ENCODE assay signal across 8 mouse cellular contexts in genomic region chr1:82283901-82284301, GRCm38 (mm10). TPM values are rescaled to one million over a fixed set of nuclear protein-coding genes. Genes with fewer than 3 reads are reported as not detected.
DNase-seq lines count a peak whose midpoint lies in the region; ATAC-seq and TF ChIP-seq lines count a peak whose summit lies in the region.

No protein-coding gene starts in this region.

- H3K4me1 ChIP-seq in embryonic facial prominence, embryonic 13.5 days: peaks cover 46% of the 10 kb centered on the region
- H3K4me1 ChIP-seq in hindbrain, embryonic 14.5 days (replicated peaks; ENCODE audit: control insufficient read depth, insufficient read depth, low read length): peaks cover 53% of the 10 kb centered on the region
- peaks cover 3 to 11% of the 10 kb centered on the region in 2 experiments; a peak in 3 of 4 replicates for H3K4me1 ChIP-seq in liver, embryonic 14.5 days (replicated peaks; ENCODE audit: control insufficient read depth in 2 of 2, insufficient read depth in 2 of 2, low read length in 1 of 2)

- peak overlapping the region; percentile 79 for H3K9ac ChIP-seq in embryonic facial prominence, embryonic 13.5 days
- peak overlapping the region; percentile 64 for H3K9ac ChIP-seq in hindbrain, embryonic 14.5 days
- peak overlapping the region; percentile 74 for H3K9ac ChIP-seq in liver, embryonic 14.5 days (replicated peaks)

- TF ChIP-seq EP300 in liver, embryonic 14.5 days (IDR thresholded peaks at IDR 0.05; ENCODE audit: low read depth): no peak

- H3K4me2 ChIP-seq in embryonic facial prominence, embryonic 13.5 days: peak overlapping the region; percentile 82
- H3K4me2 ChIP-seq in hindbrain, embryonic 14.5 days (replicated peaks): peak overlapping the region; percentile 90
- peak overlapping the region; percentile 82 for H3K4me2 ChIP-seq in liver, embryonic 14.5 days (ENCODE audit: low read depth)

- peak overlapping the region; percentile 96 for H3K27ac ChIP-seq in embryonic facial prominence, embryonic 13.5 days
- peak overlapping the region; percentile 95 for H3K27ac ChIP-seq in hindbrain, embryonic 14.5 days
- peak overlapping the region; percentile 21; the same call in 1 of the 2 replicates for H3K27ac ChIP-seq in liver, embryonic 14.5 days

- WGBS in embryonic facial prominence, embryonic 13.5 days: 16% methylated on average over 1 of the region's 1 CpGs
- 0% methylated on average over 1 of the region's 1 CpGs for WGBS in hindbrain, embryonic 14.5 days
- 70% methylated on average over 1 of the region's 1 CpGs for WGBS in liver, embryonic 14.5 days (ENCODE audit: insufficient replicate concordance)

- no peak for DNase-seq in cerebellum, adult 8-10 months
- peak; percentile 70 for DNase-seq in 3T3-L1 (ENCODE audit: low read depth, low spot score)
- no peak for DNase-seq in hindbrain, embryonic 14.5 days (ENCODE audit: low spot score)
- DNase-seq in liver, embryonic 14.5 days (ENCODE audit: low read depth in 3 of 3, low spot score in 3 of 3): no peak
- DNase-seq in retina, postnatal 1 day: peak; percentile 64
- DNase-seq in gastrocnemius, postnatal 25 days: no peak

- H3K36me3 ChIP-seq in embryonic facial prominence, embryonic 13.5 days: peaks cover 27% of the 10 kb centered on the region
- 0 out of 2 replicates have a peak, but pooled peaks cover 4% of the 10 kb centered on the region for H3K36me3 ChIP-seq in hindbrain, embryonic 14.5 days (replicated peaks; ENCODE audit: control insufficient read depth, insufficient read depth)
- no peaks in the 10 kb centered on the region for H3K36me3 ChIP-seq in liver, embryonic 14.5 days (replicated peaks; ENCODE audit: control insufficient read depth, insufficient read depth, low read depth)

- peak overlapping the region; percentile 71 for H3K4me3 ChIP-seq in embryonic facial prominence, embryonic 13.5 days
- peak overlapping the region; percentile 68 for H3K4me3 ChIP-seq in hindbrain, embryonic 14.5 days (replicated peaks; ENCODE audit: low read length)
- H3K4me3 ChIP-seq in liver, embryonic 14.5 days (ENCODE audit: insufficient read depth in 1 of 2, low read depth in 2 of 2, low read length in 2 of 2): peak overlapping the region; percentile 8 to 61; a peak in 3 of 4 replicates

- no peak for TF ChIP-seq CTCF in liver, embryonic 14.5 days (IDR thresholded peaks at IDR 0.05; ENCODE audit: low read depth)

- 0 out of 2 replicates have a peak, but pooled peaks have one; percentile 17 for ATAC-seq in cerebellum, adult (ENCODE audit: insufficient number of reproducible peaks, low FRiP score, low TSS enrichment)
- ATAC-seq in embryonic facial prominence, embryonic 13.5 days (ENCODE audit: insufficient number of reproducible peaks, insufficient read depth, low FRiP score, low TSS enrichment, low read depth): no peak
- ATAC-seq in hindbrain, embryonic 14.5 days (ENCODE audit: low FRiP score): no peak
- no peak for ATAC-seq in liver, embryonic 14.5 days (ENCODE audit: insufficient read depth)

- H3K27me3 ChIP-seq in embryonic facial prominence, embryonic 13.5 days: no peaks in the 10 kb centered on the region
- no peaks in the 10 kb centered on the region for H3K27me3 ChIP-seq in hindbrain, embryonic 14.5 days (ENCODE audit: control insufficient read depth, insufficient read depth, low read length)
- peaks cover 5% of the 10 kb centered on the region for H3K27me3 ChIP-seq in liver, embryonic 14.5 days (ENCODE audit: control insufficient read depth, insufficient read depth, low read length)

- no peaks in the 10 kb centered on the region for H3K9me3 ChIP-seq in embryonic facial prominence, embryonic 13.5 days
- no peaks in the 10 kb centered on the region for H3K9me3 ChIP-seq in hindbrain, embryonic 14.5 days (ENCODE audit: control insufficient read depth, low read length)
- H3K9me3 ChIP-seq in liver, embryonic 14.5 days (ENCODE audit: control insufficient read depth, low read length): no peaks in the 10 kb centered on the region

RNA-seq across cellular contexts. Expression of gene Irs1, which starts 7.3 kb away (rescaled TPM):
- 9.2 and 9.5 TPM in 2 replicates for polyA plus RNA-seq in embryonic facial prominence, embryonic 13.5 days (2015; fragmentation: Nextera tagmentation; extraction: Ambion mirVana)
- 10.2 and 11.2 TPM in 2 replicates for polyA plus RNA-seq in hindbrain, embryonic 14.5 days (2014; fragmentation: Nextera tagmentation; extraction: Ambion mirVana)
- 0.93 and 0.94 TPM in 2 replicates for polyA plus RNA-seq in liver, embryonic 14.5 days (2012; rRNA removed)
- 0.61 and 0.66 TPM in 2 replicates for polyA plus RNA-seq in liver, embryonic 14.5 days (2014; fragmentation: Nextera tagmentation; extraction: Ambion mirVana)
- 10 to 100 TPM; 55.0 to 69.2 TPM for total RNA-seq in gastrocnemius, postnatal 25 days (2021)

RNA-seq across cellular contexts. Expression of gene Rhbdd1, which starts 32.4 kb away (rescaled TPM):
- 6.3 and 7.6 TPM in 2 replicates for polyA plus RNA-seq in embryonic facial prominence, embryonic 13.5 days (2015; fragmentation: Nextera tagmentation; extraction: Ambion mirVana)
- 2.6 and 3.1 TPM in 2 replicates for polyA plus RNA-seq in hindbrain, embryonic 14.5 days (2014; fragmentation: Nextera tagmentation; extraction: Ambion mirVana)
- 4.7 and 5.8 TPM in 2 replicates for polyA plus RNA-seq in liver, embryonic 14.5 days (2012; rRNA removed)
- 4.9 and 5.4 TPM in 2 replicates for polyA plus RNA-seq in liver, embryonic 14.5 days (2014; fragmentation: Nextera tagmentation; extraction: Ambion mirVana)
- 1 to 10 TPM; 6.5 to 7.7 TPM for total RNA-seq in gastrocnemius, postnatal 25 days (2021)

RNA-seq across cellular contexts. Expression of gene Gm9747, which starts 51.0 kb away (rescaled TPM):
- polyA plus RNA-seq in embryonic facial prominence, embryonic 13.5 days (2015; fragmentation: Nextera tagmentation; extraction: Ambion mirVana): 25.5 and 29.0 TPM in 2 replicates
- 32.6 and 34.5 TPM in 2 replicates for polyA plus RNA-seq in hindbrain, embryonic 14.5 days (2014; fragmentation: Nextera tagmentation; extraction: Ambion mirVana)
- polyA plus RNA-seq in liver, embryonic 14.5 days (2012; rRNA removed): 0.02 TPM in 1 of 2 replicates, not detected in the other
- polyA plus RNA-seq in liver, embryonic 14.5 days (2014; fragmentation: Nextera tagmentation; extraction: Ambion mirVana): 2.3 and 2.5 TPM in 2 replicates
- total RNA-seq in gastrocnemius, postnatal 25 days (2021): not detected

Comparison
In these comparisons a context has a peak if more than half of its experiments do, and no peak if none do; other contexts are left out.
1. DNase-seq: peak in 3T3-L1 (single experiment) and retina, postnatal 1 day (single experiment); none in cerebellum, adult 8-10 months (single experiment), hindbrain, embryonic 14.5 days (single experiment), liver, embryonic 14.5 days (0 of 3) and gastrocnemius, postnatal 25 days (single experiment).
2. H3K27ac ChIP-seq: peak in every context shown above with its lines; median percentile 96 in embryonic facial prominence, embryonic 13.5 days; 95 in hindbrain, embryonic 14.5 days; 21 in liver, embryonic 14.5 days.
3. Peak in every context shown above with its lines, with median percentiles within 50 percentile points of each other: H3K4me2 ChIP-seq, H3K4me3 ChIP-seq and H3K9ac ChIP-seq.